Mouse (Mus musculus): ENCODE results near the gene Mgrn1. TPM values are rescaled to one million over a fixed set of nuclear protein-coding genes. Genes with fewer than 3 reads are reported as not detected.
A peak's percentile ranks its signal among the peaks of the same experiment; 100 is the strongest.

The Mgrn1 gene
- polyA plus RNA-seq, 1 experiment from 2014 or later, result 31.1 TPM

DNA sequence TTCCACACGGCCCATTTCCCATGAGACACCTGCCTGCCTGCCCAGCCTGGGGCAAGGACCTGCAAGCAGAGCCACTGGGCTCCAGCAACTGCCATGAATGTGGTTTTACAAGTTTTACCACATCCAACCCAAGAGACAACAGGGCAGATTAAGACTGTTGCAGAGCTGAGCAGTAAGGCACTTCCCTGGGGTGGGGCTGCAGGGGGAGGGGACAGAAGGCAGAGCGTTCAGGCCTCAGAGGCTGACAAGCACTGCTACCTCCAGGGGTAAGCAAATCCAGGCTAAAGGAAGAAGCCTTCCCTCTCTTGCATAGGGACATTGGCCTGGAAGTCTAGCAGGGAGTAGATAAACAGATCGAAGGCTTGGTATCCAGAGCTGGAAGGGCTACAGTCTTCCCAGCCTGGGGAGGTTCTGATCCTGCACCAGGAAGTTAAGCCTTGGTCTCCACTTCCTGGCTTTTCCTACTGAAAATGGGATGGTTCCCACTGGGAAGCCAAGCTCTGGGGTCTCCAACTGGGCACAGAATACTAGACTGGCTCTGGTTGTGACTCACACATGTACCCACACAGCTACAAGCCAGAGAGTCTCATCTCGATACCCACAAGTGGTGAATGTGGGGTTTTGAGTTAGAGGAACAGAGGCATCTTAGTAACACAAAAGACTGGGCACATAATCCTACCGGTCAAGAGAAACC, 7.7 kb upstream of the Mgrn1 start:
- peak; percentile 81 for DNase-seq (ENCODE audit: low spot score)

DNA sequence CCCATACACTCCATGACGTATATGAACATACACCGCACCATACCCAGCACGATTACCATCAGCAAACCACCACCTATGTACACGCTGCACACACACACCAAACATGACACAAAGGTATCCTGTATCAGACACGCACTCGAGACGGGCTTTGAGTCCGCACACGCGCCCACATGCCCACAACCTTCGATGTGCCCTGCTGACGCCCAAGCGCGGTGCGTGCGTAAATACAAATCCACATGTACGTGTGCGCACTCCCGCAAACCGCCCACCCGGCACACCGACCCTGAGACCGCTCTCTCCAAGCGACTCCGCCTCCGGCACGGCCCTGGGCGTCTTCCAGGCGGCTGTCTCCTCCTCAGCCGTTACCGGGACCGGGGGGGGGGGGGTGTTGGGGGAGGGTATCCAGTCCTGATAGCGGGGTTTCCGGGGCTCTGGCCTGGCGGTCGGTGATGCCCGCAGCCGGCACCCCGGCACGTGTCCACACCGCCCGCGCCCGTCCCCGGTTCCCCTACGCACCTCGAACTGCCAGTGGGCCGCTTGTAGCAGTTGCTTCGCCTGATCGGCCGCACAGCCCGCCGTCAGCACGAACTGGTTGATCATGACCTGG, 6.8 kb upstream of the Mgrn1 start:
- peak; percentile 63 for DNase-seq (ENCODE audit: low spot score)

DNA sequence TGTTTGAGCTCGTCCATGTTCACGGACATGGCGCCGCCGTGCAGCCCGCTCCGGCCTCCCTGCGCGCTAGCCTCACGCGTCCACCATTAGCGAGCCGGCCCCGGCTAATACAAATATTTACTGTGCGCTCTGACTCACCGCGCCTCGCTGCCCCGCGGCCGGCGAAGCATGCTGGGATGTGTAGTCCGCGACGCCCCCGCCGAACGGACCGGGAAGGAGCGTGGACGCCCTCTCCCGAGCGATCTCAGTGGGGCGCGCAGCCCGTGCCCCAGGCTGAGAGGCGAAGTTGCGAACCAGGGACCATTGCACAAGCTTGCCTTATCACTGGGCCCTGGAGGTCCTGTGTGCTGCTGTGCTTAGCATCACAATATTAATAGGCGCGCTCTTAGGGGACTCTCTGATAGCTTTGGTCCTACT, 6.3 kb upstream of the Mgrn1 start:
- peak; percentile 83 for DNase-seq (ENCODE audit: low spot score)

GRCm38 (mm10) chr16:4880136-4880825, 5.8 kb upstream of the Mgrn1 start, which contains the start of gene Ubald1:
Ubald1 (minus strand) TSS chr16:4880315.
- DNase-seq (ENCODE audit: low spot score), result peak; percentile 98

GRCm38 (mm10) chr16:4881400-4882351, 4.4 kb upstream of the Mgrn1 start:
- no peak for DNase-seq (ENCODE audit: low spot score)

DNA sequence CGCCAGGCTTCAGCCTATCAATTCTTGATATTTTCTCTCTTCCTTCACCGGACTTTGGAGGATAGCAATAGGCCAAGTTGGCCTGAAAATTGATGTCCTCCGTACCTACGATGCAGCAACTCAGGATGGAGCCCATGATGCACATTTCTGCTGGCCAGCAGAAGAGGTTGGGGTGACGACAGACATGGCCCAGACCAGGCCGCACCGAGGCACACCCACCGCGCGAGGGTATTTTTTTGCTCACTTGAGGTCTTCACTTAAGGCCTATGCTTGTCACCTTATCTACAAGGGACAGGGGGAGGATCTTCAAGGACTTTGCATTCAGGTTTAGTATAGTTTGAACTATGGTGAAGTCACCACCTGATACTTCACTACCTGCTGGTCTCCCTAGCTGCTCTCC, 1.1 kb upstream of the Mgrn1 start:
- DNase-seq (ENCODE audit: low spot score), result no peak

- DNase-seq (ENCODE audit: low spot score), result no peak
Measured at GRCm38 (mm10) chr16:4886690-4887020, 606 bp downstream of the Mgrn1 start.

GRCm38 (mm10) chr16:4890201-4890709, 4.2 kb downstream of the Mgrn1 start:
- no peak for DNase-seq (ENCODE audit: low spot score)

GRCm38 (mm10) chr16:4892171-4892570, 6.1 kb downstream of the Mgrn1 start:
- DNase-seq (ENCODE audit: low spot score), result no peak

DNA sequence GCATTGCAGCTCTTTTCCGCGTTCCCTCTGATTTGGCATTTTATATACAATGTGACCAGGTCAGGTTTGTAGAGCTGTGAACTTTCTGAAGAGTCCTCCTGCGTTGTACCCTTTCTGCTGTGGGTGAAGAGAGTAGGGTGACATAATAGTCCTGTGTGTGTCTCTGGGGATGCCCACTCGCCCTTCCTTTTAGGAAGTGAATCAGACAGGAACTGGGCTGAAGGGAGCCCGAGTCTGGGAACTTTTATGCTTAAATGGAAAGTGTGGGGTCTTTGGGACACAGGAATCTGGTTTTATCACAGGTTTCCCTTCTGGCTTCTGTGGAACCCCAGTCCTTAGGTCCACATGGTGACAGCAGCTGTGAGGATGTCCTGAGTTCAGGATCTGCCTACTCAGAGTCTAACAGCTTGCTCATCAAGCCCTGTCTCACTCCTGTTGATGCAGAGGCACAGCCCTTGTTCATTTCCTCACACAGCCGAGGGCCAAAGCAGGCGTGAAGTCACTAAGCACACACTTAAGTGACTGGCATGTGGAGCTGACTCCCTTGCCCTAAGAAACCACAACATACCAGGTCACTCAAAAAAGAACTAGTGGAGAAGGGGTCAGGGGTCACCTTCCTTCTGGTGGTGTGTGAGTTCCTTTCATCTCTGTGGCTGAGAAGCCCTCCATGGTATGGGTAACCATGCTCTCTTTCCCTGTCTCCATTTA, 8.3 kb downstream of the Mgrn1 start:
- DNase-seq (ENCODE audit: low spot score), result no peak

GRCm38 (mm10) chr16:4896249-4897027, 10.4 kb downstream of the Mgrn1 start:
- DNase-seq (ENCODE audit: low spot score), result no peak

DNA sequence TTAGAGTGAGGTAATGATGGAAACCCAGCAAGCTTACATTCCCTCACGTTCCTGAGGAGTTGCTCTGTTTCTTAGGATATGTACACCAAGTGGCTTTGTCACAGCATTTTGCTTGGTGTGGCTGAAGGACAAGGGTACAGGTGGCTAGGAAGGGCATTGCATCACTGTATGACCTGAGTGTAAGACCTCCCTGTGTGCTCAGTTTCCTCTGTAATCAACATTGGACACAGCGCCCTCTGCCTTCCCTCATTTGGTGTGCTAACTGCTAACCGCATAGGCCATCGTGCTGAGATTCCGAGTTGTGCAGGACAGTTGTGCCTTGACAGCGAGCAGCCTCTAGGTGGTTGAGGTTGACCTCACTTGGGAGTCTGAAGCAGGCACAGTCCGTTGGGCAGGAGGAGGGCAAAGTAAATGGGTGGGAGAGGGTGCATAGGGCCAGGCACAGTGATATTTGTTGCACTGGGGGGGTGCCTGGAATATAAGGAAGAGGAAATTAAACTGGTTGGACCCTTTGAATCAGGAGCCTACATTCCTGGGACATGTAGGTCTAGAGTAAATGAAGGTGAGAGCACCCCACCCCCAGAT, 11.2 kb downstream of the Mgrn1 start:
- DNase-seq (ENCODE audit: low spot score), result no peak

DNA sequence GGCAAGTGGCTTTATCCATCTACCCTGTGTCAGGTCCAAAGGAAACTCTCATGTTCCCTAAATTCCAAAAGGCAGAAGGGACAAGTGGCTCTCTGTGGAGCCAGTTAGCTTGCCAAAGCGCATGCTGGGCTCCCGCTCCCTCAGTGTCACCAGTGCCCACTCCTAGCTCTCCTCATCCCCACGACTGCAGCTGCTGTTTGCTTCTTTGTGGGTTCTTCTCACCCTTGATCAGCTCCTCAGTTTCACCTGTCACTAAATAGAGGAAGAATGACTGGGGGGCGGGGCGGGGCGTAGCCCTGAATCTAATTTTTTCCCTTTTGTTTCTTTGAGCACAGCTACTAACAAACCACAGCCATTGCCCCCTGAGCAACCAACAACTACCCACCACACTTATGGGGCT, 12.8 kb downstream of the Mgrn1 start:
- DNase-seq (ENCODE audit: low spot score), result peak; percentile 56

- no peak for DNase-seq (ENCODE audit: low spot score)
Measured at GRCm38 (mm10) chr16:4899711-4900110, 13.7 kb downstream of the Mgrn1 start.

DNA sequence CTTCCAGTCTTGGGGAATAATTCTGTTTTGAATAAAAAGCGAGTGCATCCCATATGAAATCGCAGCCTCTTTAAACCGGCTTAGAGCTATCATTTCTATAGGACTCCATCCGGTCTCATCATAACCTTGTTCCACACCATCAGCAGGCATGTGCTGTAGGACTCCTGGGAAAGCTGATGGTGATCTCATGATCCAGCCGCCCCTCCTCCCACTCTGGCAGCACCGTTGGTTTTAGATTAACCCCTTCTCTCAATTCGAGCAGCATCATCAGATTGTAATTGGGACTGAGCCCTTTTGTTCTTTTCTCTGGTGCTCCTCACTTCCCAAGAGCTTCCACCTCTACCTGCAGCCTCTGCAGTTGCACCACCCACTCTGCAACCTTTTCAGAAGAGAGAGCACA, 15.1 kb downstream of the Mgrn1 start:
- DNase-seq (ENCODE audit: low spot score), result no peak

GRCm38 (mm10) chr16:4902390-4902789, 16.3 kb downstream of the Mgrn1 start:
- DNase-seq (ENCODE audit: low spot score), result no peak

DNA sequence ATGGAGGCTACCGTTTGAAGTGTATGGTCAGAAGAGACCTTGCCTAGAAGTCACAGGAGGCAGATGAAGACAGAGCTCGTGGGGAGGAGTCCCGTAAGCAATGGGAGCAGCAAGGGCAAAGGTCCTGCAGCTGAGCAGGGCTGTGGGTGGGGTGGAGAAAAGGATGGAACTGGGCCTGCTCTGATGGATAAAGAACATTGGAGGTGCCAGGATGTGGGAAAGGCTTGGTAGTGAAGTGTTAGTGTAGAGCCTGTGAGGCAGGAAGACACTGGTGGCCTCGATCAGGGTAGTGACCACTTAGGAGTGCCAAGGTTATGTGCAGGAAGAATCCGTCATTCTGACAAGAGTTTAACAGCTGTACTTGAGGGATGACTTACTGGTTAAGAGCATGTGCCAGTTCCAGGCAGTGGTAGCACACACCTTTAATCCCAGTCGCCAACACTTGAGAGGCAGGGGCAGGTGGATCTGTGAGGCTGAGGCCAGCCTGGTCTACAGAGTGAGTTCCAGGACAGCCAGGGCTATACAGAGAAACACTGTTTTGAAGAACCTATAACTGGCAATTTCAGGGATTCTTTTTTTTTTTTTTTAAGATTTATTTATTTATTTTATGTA, 17.5 kb downstream of the Mgrn1 start:
- DNase-seq (ENCODE audit: low spot score), result no peak

DNA sequence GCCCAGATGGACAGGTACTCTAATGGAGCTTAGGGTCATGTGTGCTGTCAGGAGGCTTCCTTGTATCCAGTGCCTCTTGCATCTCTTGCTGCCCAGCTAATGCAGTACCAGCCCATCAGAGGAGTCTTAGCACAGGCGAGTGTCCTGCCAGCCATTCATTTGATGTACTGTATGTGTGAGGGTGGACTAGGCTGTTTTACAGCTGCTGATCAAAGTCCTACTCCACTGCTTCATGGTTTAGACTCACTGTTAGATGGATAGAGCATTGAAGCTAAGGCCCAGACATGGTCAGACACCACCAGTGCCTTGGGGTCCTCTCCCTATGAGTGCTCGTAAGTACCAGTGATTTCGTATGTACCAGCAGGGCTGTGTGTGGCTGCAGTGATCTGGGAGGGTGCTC, 18.8 kb downstream of the Mgrn1 start:
- DNase-seq (ENCODE audit: low spot score), result no peak

DNA sequence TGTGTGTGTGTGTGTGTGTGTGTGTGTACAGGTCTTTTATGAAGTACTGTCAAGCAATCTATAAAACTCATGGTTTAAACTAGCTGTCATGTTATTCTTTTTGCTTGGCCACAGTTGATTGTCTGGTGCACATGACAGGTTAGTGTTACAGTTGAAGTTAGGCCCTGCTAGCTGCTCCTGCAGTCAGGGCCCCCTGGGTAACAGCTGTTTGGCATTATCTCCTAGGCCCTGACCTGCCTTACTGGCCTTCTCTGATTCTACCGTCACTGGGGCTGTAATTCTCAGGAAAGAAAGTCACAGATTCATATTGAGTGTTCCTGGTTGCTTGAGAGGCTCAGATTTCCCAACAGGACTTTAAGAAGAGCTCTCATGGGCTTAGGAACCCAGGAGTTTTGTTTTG, 19.5 kb downstream of the Mgrn1 start:
- no peak for DNase-seq (ENCODE audit: low spot score)

All from thymus, postnatal 0 days (tissue).